Mouse (Mus musculus): ENCODE results near the gene Nid2. TPM values are rescaled to one million over a fixed set of nuclear protein-coding genes. Genes with fewer than 3 reads are reported as not detected.

The Nid2 gene
- polyA plus RNA-seq, 1 experiment, result 4.6 TPM

DNA sequence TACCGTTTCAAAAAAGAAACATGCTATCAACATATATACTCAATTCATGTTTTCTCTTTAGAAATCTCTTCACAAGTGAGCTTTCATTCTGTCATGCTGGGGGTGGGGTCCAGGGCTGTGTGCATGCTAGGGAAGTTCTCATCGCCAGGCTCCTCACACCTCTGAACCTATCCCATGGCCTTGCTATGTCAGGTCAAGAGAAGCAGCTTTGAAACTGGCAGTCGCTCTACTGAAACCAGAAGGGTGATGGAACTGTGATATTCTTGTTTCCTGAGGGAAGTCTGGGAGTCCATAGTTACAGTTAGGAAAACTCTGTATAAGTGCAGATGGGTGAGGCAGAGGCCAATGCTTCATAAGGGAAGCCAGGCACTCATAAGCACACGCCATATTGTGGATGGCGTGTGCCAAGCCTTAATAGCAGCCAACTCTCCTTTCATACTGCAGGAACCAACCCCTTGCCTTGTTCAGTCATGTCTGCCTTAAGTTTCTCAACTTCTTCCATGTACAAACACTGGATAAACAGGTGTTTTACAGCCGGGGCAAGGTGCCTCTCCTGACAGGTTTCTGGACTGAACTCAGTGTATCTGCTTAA is 10.8 kb upstream of the Nid2 start:
- DNase-seq (ENCODE audit: extremely low spot score in 1 of 2, low spot score in 1 of 2), result no peak

DNA sequence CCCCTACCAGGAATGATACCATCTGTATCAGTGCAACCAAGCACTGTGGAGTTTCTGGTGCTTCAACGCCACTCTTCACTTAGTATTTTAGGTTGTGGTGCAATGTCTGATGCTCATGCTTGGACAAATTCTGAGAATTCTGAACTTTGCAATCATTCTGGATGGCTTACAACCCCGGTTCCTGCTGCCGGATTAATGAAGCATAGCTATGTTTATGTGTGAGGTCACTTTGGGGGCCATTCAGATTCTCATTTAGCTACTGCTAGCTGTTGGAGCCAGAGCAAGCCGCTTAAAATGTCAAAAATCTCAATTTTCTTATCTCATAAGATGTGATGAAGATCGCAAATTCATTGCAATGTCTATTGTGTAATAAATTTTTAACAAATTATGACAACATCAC is 6.2 kb upstream of the Nid2 start:
- DNase-seq (ENCODE audit: extremely low spot score in 1 of 2, low spot score in 1 of 2), result no peak

DNA sequence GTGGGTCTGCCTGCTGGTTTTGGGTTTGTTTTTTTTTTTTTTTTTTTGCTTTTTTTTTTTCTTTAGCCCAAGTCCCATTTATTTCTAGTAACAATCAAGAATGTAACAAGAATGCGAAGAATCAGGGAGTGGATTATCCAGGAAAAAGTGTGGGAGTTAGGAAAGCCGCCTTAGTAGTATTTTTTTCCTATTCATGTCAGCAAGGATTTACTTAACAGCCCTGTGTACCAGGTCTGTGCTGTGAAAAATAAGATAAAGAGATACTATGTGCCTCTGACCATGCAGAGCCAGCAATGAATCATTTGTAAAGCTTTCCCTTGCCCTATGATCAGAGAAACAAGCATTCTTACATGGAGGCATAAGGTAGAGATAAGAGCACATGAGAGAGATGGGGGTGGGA is 4.8 kb upstream of the Nid2 start:
- no peak for DNase-seq (ENCODE audit: extremely low spot score in 1 of 2, low spot score in 1 of 2)

DNA sequence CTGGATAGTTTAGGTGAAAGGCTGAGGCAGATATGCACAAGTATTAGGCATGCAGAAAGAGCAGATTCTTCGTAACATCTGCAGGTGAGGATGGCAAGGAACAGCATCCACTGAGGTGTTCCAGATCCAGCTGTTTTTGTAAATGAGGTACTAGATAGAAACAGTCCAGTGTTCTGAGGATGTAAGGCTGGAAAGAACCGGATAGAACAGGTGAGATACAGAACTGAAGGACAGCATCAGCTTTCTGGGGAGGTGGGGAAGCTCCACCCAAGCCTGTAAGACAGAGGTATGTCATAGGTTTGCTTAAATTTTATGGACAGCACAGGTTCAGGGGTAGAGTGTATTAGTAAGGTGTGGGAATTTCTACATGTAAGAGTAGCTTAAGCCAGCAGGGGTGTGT is 4.3 kb upstream of the Nid2 start:
- no peak for DNase-seq (ENCODE audit: extremely low spot score in 1 of 2, low spot score in 1 of 2)

DNA sequence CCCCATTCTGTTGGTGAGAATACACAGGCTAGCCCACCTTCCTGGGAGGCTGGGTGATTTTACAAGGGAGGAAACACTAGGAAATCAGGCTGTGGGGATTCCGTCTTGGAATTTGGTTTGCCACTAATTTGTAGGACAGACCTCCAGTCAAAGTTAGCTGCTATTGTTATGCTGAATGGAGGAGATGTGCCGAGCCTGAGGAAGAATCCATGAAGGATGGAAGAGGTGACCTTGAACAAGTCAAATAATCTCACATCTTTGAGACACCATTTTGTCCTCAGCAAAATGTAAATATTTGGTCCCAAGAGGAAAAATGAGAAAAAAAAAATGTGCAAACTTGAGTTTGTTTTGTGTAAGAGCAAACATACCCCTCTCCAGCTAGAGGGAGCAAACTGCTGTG is 1.3 kb upstream of the Nid2 start:
- DNase-seq (ENCODE audit: extremely low spot score in 1 of 2, low spot score in 1 of 2), result no peak

DNA sequence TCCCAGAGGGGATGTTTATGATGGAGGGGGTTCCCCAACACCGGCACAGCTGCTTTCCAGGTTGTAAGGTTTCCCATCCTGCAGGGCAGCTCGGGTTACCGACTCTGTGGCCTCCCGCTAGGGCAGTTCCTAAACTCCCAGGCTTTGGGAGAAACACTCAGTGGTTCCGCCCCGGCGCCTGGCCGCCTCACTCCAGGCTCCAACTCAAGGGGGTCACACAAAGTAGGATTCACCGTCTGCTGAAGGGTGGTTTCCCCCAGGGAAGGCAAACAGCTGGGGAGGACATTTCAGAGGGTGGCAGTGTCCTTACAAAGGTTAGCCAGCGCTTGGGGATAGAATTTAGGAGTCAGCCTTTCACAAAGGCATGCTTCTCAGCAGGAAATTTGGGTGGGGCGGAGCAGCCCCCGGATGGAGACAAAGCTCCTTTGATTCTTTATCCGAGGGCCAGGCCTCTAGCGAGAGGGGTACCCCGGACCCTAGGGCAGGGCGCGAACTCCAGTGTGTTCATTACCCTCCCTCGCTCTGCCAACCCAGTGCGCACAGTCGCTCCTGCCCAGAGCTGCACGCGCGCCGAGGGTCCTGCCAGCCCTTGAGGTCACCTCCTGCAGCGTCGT is 547 bp upstream of the Nid2 start:
- DNase-seq (ENCODE audit: extremely low spot score in 1 of 2, low spot score in 1 of 2), result no peak

DNA sequence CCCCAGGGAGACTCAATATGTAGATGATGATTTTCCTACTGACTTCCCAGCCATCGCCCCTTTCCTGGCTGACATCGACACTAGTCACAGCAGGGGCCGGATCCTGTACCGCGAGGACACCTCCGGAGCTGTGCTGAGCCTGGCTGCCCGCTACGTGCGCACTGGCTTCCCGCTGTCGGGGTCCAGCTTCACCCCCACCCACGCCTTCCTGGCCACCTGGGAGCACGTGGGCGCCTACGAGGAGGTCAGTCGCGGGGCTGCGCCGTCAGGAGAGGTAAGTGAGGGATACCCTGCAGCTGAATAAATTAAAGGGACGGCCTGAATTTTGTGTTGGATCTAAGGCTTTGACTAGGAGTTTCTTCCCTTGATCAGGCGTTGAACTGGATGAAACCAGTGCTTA is 1.2 kb downstream of the Nid2 start:
- DNase-seq (ENCODE audit: extremely low spot score in 1 of 2, low spot score in 1 of 2), result no peak

DNA sequence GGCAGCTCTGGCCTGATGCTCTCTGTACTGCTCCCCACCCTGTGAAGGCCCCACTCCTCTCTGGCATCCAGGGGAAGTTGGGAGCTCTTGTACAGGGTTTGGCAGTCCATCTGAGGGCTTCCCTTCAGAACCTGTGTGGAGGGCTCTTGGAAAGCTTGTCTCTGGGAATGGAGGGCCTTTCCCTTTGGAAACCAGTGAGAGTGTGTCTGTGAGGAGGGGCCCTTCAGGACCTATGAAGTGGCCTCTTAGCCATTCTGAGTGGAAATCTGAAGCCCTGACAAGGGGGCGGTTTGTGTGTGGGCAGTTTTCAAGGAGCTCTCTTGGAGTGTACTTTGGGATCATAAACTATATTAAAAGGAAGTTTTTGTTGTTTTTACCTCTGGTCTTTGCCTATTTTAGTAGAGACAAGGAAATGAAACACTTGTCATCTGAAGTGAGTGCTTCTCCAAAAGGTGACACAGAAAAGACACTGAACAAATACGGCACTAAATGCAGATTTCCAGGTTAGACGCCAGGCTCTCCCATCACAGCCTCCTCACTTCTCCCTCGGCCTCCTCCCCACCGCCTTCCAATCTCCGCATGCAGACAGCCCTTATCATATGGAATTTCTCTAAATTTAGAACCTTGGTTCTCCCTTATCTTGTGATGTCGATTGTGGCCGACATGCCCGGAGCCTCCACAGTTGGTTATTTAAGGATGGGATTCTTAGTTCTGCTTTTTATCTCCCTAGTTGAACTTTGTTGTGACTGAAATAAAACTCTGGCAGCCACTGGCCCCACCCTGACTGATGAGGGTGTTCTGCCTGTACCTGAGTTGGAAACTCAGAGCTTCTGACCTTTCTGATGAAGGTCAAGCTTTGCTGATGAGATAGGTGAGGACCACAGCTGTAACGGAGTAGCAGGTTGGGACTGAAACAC is 8.5 kb downstream of the Nid2 start:
- no peak for DNase-seq (ENCODE audit: extremely low spot score in 1 of 2, low spot score in 1 of 2)

DNA sequence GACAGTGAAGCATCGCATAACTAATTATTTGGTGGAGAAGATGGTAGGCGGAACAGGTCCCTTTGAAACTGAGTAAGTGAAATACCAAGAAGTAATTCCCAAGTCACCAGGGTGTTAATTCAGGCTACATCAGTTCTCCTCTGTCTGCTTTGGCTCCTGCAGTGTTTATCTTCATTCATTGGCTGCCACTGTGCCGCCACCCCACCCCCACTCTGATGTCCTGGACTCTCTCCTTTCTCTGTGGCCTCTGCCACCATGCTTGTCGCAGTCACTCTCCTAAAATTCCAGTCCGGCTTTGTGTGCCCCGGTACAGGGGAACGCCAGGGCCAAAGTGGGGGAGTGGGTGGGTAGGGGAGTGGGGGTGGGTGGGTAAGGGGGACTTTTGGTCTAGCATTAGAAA is 9.7 kb downstream of the Nid2 start:
- no peak for DNase-seq (ENCODE audit: extremely low spot score in 1 of 2, low spot score in 1 of 2)

DNA sequence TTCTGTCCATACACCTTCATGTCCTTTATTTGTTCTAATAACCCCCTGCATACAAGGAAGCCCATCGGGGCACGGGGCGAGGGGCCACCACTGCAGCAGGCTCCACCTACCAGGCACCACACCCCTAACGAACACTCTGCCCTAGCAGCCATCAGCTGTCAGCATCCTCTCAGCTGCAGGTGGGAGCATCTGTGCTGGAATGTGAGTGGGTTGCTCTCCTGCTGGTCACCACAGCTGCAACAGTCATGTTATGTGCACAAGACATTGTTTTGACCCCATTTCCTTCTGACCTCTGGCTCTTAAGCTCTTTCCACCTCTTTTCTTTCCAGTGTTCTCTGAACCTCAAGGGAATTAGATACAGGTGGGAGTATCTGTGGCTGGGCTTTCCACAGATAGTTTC is 10.9 kb downstream of the Nid2 start:
- no peak for DNase-seq (ENCODE audit: extremely low spot score in 1 of 2, low spot score in 1 of 2)

DNA sequence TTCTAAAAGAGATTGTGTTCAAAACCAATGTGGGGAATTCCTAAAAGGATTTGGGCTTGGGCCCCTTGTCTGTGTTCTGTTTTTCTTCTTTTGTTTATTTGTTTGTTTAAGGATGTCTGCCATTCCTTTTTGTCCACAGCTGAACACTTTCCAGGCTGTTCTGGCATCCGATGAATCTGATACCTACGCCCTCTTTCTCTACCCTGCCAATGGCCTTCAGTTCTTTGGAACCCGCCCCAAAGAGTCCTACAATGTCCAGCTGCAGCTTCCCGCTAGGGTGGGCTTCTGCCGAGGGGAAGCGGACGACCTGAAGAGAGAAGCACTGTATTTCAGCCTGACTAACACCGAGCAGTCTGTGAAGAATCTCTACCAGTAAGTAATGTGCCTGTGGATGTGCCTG is 12.5 kb downstream of the Nid2 start:
- no peak for DNase-seq (ENCODE audit: extremely low spot score in 1 of 2, low spot score in 1 of 2)

DNA sequence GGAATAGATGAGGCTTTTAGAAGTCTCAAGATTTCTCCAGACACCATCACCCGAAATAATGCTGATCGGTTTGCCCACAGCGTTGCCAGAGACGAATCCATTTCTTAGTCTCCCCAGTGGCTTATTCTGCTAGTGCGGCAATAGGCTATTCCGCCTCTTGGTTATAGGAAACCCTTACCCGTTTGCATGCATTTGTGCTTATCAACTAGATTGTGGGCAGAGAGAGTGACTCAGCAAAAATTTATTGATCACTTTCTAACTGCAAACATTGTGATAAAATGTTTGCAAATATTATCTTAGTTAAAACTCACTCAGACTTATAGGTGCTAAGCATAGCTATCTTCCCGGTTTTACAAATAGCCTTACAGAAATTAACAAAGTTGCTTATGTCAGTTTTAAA is 13.3 kb downstream of the Nid2 start:
- DNase-seq (ENCODE audit: extremely low spot score in 1 of 2, low spot score in 1 of 2), result no peak

DNA sequence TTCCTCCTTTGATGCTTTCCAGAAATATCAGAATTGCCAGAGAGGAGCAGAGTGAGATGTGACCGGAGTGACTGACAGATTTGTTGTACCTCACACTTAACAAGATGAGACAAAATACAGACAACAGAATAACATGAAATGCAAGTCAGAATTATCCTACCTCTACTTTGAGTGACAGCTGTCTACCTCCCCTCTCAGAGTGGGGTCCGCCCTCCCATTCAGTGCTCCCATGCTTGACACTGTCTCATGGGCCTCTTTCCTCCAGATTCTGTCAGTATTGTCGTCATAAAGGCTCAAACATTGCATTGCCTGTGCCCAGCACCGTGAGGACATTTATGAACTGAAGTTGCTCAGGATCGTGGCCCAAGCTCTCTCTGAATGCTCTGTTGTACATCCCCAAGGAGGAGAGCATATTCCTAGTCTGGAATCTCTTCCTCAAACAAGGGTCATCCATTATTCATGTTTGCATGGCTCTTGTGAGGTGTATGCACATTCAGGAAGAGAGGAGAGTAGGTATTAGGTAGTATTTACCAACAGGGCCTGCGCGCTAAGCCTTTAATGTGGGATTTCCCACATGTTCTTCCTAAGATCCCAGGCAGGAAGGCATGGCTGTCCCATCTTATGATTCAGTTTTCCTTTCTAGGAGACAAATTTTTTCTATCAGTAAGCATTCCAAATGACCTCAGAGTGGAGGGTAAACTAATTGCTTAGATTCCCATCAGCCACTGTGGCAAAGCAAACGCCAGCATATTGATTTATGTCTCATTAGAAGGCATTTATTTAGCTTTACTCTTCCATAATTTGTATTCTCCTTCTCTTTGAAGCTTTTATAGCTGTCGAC is 14.7 kb downstream of the Nid2 start:
- DNase-seq (ENCODE audit: extremely low spot score in 1 of 2, low spot score in 1 of 2), result no peak

DNA sequence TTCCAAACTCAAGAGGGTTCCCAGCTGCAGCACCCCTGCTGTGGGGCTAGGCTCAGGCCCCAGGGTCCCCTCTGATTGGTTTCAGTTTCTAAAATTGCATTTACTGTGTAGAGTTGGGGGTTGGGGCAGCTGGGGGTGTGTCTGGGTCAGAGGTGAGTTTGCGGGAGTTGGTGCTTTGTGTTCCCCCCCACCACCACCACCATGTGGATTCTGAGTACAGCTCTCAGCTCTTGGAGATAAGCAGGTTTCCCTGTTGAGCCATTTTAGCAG is 15.2 kb downstream of the Nid2 start:
- no peak for DNase-seq (ENCODE audit: extremely low spot score in 1 of 2, low spot score in 1 of 2)

DNA sequence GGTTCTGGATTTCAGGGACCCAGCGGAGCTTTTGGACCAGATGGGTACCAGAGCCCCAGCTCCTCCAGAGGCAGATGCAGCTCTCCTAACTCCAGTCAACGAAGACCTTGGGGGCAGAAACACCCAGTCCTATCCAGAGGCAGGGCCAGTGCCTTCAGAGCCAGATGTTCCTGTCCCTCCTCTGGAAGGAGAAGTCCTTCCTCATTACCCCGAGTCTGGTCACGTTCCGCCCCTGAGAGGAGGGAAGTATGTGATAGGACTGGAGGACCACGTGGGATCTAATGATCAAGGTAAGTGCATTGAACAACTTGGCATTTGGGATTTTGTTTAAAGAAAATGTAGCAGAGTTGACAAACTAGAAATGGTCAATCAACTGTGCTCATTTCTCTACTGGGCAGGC is 17.6 kb downstream of the Nid2 start:
- no peak for DNase-seq (ENCODE audit: extremely low spot score in 1 of 2, low spot score in 1 of 2)

DNA sequence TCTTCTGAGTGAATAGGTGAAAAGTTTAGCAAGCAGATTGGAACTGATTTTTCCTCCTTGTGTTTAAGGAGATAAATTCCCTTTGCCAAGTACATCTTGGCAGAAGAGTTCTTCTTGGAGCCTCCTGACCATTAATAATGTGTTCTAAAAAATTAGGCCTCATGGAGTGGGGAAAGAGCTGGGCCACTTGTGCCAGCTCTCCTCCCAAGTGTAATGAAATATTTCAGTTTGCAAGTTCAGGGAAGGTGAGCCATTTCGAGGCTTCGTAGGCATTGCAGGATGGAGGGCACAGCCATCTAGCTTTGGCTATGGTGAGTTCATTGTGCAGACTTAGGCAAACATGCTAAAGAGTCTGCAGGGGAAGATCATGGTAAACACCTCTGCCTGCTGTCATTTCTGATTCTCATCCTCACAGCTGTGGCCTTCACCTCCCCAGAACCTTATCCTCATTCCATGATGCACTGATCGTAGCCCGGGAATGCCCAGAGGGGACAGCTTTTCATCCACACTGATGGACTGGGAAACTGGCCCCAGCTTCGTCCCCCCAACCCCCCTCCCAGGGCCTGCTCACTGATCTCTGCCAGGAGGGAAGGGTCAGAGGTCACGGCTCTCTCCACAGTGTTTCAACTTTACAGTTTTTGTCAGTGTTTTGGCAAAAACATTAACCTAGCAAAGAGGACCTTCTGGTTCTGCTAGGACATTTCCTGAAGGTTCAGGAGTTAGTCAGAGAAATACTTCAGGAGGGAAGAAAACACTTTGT is 18.6 kb downstream of the Nid2 start:
- DNase-seq (ENCODE audit: extremely low spot score in 1 of 2, low spot score in 1 of 2), result no peak

DNA sequence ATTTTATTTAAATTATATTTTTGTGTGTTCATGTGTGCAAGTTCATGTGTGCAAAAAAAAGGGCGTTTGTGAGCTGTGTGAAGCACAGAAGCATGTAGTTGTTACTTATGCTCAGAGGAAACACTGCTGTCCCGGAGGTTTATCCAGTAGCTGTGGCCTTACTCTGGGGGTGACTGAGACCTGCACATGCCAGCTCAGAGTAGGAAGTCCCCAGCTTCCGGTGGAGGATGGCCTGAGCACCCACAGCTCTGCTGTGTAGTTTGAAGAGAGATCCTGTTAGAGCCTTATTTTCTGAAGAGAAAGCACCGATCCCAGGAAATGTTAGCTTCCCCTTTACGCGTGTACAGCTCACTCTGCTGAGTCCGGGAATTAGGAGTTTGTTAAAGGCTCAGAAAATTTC is 20.1 kb downstream of the Nid2 start:
- DNase-seq (ENCODE audit: extremely low spot score in 1 of 2, low spot score in 1 of 2), result no peak

DNA sequence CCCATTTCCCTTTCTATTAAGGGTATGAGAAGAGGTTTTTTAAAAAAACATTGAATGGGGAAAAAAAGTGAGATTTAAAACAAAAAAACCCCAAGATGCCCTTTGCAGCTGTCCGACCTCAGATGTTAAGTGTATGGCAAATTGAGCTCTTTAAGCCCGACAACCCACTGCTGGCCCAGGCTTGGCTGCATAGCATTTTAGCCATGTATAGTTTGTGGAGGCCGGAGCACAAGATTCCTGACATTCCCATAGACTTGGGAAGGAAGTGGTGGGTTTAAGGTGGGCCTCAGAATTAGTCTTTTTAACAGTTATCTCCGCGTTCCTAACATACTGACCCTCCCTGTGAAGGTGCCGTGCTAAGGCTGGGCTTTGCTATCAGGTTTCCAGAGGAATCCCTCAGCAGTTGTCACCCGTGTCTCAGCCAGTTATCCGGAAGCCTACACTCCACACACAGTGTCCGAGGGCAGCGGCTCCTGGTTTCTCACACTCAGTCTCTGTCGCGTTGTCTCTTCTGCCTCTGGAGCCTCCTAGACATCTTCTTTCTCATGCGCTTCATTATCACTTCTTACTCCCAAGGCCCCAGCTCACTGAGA is 23.1 kb downstream of the Nid2 start:
- no peak for DNase-seq (ENCODE audit: extremely low spot score in 1 of 2, low spot score in 1 of 2)

DNA sequence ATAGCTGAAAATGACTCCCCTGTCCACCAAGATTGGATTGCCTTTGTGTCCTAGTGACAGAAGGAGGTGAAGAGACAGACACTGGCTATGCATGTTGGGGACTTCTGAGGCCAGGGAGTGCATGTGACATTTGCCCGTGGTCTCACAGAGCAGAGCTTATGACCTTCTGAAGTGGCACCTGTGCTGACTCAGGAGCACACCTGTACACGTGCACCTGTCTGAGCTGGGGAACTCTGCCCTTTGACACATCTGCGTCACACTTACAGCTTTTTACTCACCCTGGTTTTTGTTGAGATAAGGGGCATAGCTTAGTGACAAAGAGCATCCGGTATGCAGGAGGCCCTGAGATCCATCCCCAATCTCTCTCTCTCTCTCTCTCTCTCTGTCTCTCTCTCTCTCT is 24.4 kb downstream of the Nid2 start:
- no peak for DNase-seq (ENCODE audit: extremely low spot score in 1 of 2, low spot score in 1 of 2)

DNA sequence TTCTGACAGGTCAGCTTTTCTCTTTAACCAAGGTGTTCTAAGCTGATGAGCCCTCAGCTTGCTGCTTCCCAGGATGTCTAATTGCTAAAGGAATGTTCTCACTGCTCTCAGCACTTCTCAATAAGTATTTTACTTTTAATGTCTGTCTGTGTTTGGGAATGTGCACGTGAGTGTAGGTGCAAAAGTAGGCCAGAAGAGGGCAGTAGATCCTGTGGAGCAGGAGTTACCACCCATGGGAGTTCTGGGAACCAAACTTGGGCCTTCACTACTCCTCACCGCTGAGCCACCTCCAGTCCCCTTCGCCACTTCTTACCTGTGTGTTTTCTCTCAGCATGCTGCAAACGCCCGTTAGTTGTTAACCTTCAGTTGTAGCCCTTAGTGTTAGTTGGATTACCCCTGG is 25.1 kb downstream of the Nid2 start:
- DNase-seq (ENCODE audit: extremely low spot score in 1 of 2, low spot score in 1 of 2), result no peak
